Mouse (Mus musculus) cerebellum, adult 2 months (tissue): ENCODE results near the gene Myo18a. TPM values are rescaled to one million over a fixed set of nuclear protein-coding genes. Genes with fewer than 3 reads are reported as not detected.
A peak's percentile ranks its signal among the peaks of the same experiment; 100 is the strongest.

Source experiments
- DNase-seq, 2 experiments: peaks; one replicate each; pipeline ENCODE4 v3.0.0; 2021
- H3K27ac ChIP-seq: fragments of 200-500 bp; 2 replicates; pipeline ENCODE4 v1.5.1; 2012; ENCODE audit warnings: low read length, control low read depth, inconsistent platforms; ENCODE audit not compliant: insufficient read depth
- H3K27me3 ChIP-seq: fragments of 200-500 bp; 2 replicates; pipeline ENCODE4 v1.6.1; 2012; ENCODE audit warnings: inconsistent platforms, mild to moderate bottlenecking, low read length, moderate library complexity; ENCODE audit not compliant: control insufficient read depth, insufficient read depth
- H3K4me1 ChIP-seq: fragments of 200-500 bp; 2 replicates; pipeline ENCODE4 v1.6.1; 2011; ENCODE audit warnings: low read length; ENCODE audit not compliant: control insufficient read depth, insufficient read depth
- H3K4me3 ChIP-seq: fragments of 200-500 bp; replicated peaks from 2 replicates; pipeline ENCODE3; 2011; ENCODE audit warnings: mild to moderate bottlenecking, low read depth, low read length, control low read depth; ENCODE audit not compliant: insufficient read depth
- CTCF ChIP-seq: fragments of 200-500 bp; IDR thresholded peaks from 2 replicates; pipeline ENCODE4 v1.5.1; 2011; ENCODE audit warnings: low read depth, mild to moderate bottlenecking, control low read depth, low read length, moderate library complexity, borderline replicate concordance; ENCODE audit not compliant: insufficient read depth
- POLR2A ChIP-seq: fragments of 200-500 bp; IDR thresholded peaks from 2 replicates; pipeline ENCODE4 v1.6.1; 2011; ENCODE audit warnings: low read length, control low read depth, borderline replicate concordance; ENCODE audit not compliant: insufficient read depth
- WGBS: fragments of 180-500 bp; shearing (Covaris S2); methylation state at CpG from one replicate; pipeline ENCODE4 v1.1.7; 2018; 5-methylcytosine and 5-hydroxymethylcytosine counted together
- polyA plus RNA-seq: library from polyadenylated mRNA; depleted of rRNA; stranded (reverse); fragments of >200 nt; gene quantifications from 2 replicates; pipeline ENCODE4 v1.2.3, GENCODE M21; 2012

The Myo18a gene
- polyA plus RNA-seq, 1 experiment: 62.1 TPM

GRCm38 (mm10) chr11:77872685-77873084 is 109.6 kb downstream of the Myo18a start:
- H3K4me1 ChIP-seq: peaks cover 53% of the 10 kb centered on the region

GRCm38 (mm10) chr11:77873116-77873515 is 110.1 kb downstream of the Myo18a start:
- no peak for DNase-seq
- 53% methylated on average over 3 of the region's 3 CpGs for WGBS
- Histone ChIP-seq H3K4me3 (no peak overlapping the region), H3K4me1 (peaks cover 49% of the 10 kb centered on the region), H3K27ac (0 out of 2 replicates have a peak overlapping the region, but pooled peaks have one; percentile 81), H3K27me3 (no peaks in the 10 kb centered on the region)
- TF ChIP-seq CTCF: no peak
- no peak for TF ChIP-seq POLR2A

More at GRCm38 (mm10) chr11:77872685-77873084, 109.6 kb downstream of the Myo18a start:
- DNase-seq: peak in 1 of 2 experiments; percentile 58
- TF ChIP-seq POLR2A (no peak), CTCF (no peak)
- H3K4me3 ChIP-seq: peak overlapping the region; percentile 2
- WGBS: 12% methylated on average over 7 of the region's 7 CpGs
- H3K27me3 ChIP-seq: no peaks in the 10 kb centered on the region
- H3K27ac ChIP-seq: peak overlapping the region; percentile 81

DNA sequence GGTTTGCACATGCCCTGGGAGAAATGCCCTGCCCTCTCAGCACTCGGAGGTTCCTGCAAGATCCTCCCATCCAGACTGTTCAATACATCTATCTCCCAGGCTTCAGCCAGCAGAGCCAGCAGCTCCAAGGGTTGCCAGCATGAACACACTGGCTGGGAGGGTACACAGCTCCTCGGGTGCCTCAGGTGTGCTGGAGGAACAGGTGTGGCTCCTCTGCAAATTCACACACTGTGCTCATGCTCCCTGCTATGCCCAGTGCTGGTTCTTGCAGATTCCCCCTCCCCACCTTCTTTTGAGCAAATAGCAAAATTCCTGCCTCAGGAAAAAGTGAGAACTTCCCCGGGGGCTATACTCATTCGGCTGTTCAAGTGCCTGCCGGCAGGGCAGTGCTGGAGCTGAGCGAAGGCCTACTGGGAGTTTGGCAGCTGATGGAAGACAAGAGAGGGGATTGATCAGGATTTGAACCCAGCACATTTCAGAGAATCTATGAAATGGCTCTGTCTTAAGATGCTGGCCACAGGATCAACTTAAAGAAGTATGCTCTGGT is 111.7 kb downstream of the Myo18a start:
- H3K27ac ChIP-seq: no peak overlapping the region
- TF ChIP-seq CTCF (no peak), POLR2A (no peak)
- H3K27me3 ChIP-seq: no peaks in the 10 kb centered on the region
- H3K4me1 ChIP-seq: peaks cover 46% of the 10 kb centered on the region
- no peak for DNase-seq
- H3K4me3 ChIP-seq: no peak overlapping the region
- WGBS: 52% methylated on average over 6 of the region's 6 CpGs

DNA sequence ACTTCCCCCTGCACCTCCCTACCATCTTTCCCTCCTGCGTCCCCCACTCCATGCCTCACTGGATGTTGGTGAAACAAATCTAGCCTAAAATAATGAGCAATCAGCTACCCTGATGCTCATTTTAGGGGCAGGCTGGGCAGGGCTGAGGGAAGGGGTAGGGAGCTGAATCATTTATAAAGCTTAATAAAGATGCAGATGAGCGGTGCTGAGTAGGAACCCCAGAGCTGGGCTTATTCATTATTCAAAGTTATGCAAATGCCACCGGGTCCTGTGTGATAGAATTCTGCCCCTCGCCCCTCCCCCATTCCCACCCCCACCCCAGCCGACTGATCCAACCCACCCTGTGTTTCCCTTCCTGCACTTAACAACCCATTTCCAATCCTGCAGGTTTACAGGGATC is 112.2 kb downstream of the Myo18a start:
- no peaks in the 10 kb centered on the region for H3K27me3 ChIP-seq
- no peak for TF ChIP-seq POLR2A
- no peak for TF ChIP-seq CTCF
- no peak overlapping the region for H3K27ac ChIP-seq
- 68% methylated on average over 5 of the region's 5 CpGs for WGBS
- peaks cover 46% of the 10 kb centered on the region for H3K4me1 ChIP-seq
- H3K4me3 ChIP-seq: no peak overlapping the region
- DNase-seq: no peak

- TF ChIP-seq CTCF: no peak
- no peak for TF ChIP-seq POLR2A
- H3K4me3 ChIP-seq: no peak overlapping the region
- DNase-seq: peak; percentile 69 to 75
- H3K27me3 ChIP-seq: no peaks in the 10 kb centered on the region
- WGBS: 16% methylated on average over 26 of the region's 26 CpGs
- H3K4me1 ChIP-seq: peaks cover 39% of the 10 kb centered on the region
- peak overlapping the region; percentile 82 for H3K27ac ChIP-seq
Measured at GRCm38 (mm10) chr11:77875847-77876759, 113.1 kb downstream of the Myo18a start.

DNA sequence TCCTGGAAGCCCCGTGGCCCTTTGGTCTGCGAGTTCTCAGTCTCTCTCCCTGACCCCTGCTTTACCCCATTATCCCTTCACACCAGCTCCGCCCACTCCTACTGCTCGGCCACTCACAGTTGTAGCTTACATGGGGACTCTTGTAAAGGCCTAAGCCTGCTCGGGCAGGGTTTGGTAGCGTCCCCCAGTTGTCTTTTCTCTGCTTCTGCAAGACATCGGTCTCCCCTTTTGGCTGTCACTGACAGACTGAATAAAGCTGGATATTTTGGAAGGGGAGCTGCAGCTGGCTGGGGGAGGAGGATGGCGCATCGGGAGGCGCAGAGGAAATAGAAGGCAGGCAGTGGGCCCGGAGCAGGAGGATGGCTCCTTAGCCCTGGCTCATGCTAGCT is 113.7 kb downstream of the Myo18a start:
- no peak for DNase-seq
- H3K27ac ChIP-seq: peak overlapping the region; percentile 82; the same call in 1 of the 2 replicates
- 69% methylated on average over 11 of the region's 11 CpGs for WGBS
- no peak overlapping the region for H3K4me3 ChIP-seq
- TF ChIP-seq CTCF (no peak), POLR2A (no peak)
- peaks cover 34% of the 10 kb centered on the region for H3K4me1 ChIP-seq
- no peaks in the 10 kb centered on the region for H3K27me3 ChIP-seq

DNA sequence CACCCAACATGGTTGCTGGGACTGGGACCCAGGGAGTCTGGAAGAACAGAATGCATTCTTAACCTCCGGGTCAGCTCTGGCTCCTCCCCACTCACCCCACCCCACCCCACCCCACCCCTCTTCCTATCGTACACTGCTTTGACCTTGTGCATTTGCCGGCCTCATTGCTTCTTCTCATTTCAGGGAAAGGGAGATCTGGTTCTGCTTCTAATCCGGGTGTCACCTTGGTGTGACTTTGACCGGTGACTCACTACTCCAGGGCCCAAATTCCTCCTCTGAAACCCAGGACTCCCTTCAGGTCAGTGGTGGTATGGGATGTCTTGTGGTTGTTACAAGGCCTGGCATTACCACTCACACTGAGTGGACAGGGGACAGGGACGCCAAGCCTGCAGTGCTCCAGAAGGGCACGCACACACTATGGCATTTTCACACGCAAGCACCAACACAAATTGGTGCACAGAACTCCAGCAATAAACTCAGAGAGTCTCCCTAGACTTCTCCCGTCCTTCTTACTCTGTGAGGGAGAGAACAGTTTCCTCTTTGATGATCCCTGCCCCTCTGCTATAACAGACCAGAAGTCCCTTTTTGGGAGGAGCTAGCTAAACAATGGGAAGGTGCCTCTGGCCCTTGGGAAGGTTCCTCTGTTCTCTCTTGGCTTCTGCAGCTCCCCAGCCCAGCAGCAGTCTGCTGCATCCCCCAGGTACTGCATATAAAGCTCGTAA is 121.6 kb downstream of the Myo18a start:
- no peak overlapping the region for H3K27ac ChIP-seq
- no peak for DNase-seq
- H3K4me3 ChIP-seq: no peak overlapping the region
- H3K4me1 ChIP-seq: no peaks in the 10 kb centered on the region
- no peaks in the 10 kb centered on the region for H3K27me3 ChIP-seq
- WGBS: 71% methylated on average over 10 of the region's 10 CpGs
- TF ChIP-seq CTCF: no peak
- TF ChIP-seq POLR2A: no peak
